8 mouse cellular contexts compared by ENCODE assay signal in the genomic region with DNA sequence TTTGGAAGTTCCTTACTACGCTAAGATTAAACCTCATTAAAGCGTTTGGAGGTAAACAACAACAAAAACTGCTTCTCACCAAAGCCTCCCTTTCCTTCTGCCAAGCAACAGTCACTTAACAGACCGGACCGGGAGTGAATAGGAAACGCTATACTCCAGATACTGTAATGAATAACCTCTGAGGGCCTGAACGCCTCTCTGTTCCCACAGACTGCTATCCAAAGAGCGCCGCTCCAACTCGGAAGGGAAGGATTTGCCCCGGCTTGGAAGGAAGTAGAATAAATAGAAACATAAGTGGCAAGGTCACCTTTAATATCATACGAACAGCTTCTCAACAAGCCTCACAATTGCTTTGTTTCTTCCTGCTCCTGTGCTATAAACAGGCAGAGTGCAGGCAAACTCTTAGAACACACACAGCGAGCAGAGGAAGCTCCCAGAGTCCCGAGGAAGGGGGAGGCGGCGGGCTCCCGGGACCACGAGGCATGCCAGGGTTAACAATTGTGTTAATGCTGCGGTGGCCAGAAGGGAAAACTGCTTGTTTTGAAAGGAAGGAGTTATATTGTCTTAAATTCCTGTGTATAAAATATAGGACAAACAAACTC. TPM values are rescaled to one million over a fixed set of nuclear protein-coding genes. Genes with fewer than 3 reads are reported as not detected.
DNase-seq lines count a peak whose midpoint lies in the region; ATAC-seq and TF ChIP-seq lines count a peak whose summit lies in the region.

No protein-coding gene starts in this region.

- DNase-seq in neural tube, embryonic 11.5 days (ENCODE audit: low spot score), result peak; percentile 38
- no peak for DNase-seq in neural tube, embryonic 10.5 days (ENCODE audit: extremely low spot score, low spot score)
- DNase-seq in heart, adult 9 months (ENCODE audit: low spot score in 2 of 2), result peak; percentile 40 to 78
- peak; percentile 4 for DNase-seq in kidney, adult 11 months
- DNase-seq in lung, postnatal 10 days, result peak; percentile 83
- no peak for DNase-seq in thymus, adult 2 months
- no peak for DNase-seq in T-cell, adult 2 months (ENCODE audit: low spot score)

- H3K27me3 ChIP-seq in neural tube, embryonic 11.5 days (ENCODE audit: control insufficient read depth, insufficient read depth, low read length), result no peaks in the 10 kb centered on the region
- H3K27me3 ChIP-seq in thymus, adult 2 months (ENCODE audit: control insufficient read depth, insufficient read depth, low read length), result no peaks in the 10 kb centered on the region

- no peak overlapping the region for H3K4me3 ChIP-seq in neural tube, embryonic 11.5 days (ENCODE audit: low read depth, low read length)
- no peak overlapping the region for H3K4me3 ChIP-seq in thymus, adult 2 months (ENCODE audit: control insufficient read depth, insufficient read depth, low read length)

- no peak for TF ChIP-seq CTCF in thymus, adult 2 months (IDR thresholded peaks at IDR 0.05; ENCODE audit: borderline replicate concordance, control insufficient read depth, extremely low read depth, insufficient read depth, low read length, poor library complexity)

- no peaks in the 10 kb centered on the region for H3K36me3 ChIP-seq in neural tube, embryonic 11.5 days (ENCODE audit: control insufficient read depth, insufficient read depth, low read length)
- H3K36me3 ChIP-seq in thymus, adult 2 months (ENCODE audit: control insufficient read depth, insufficient read depth, low read length), result no peaks in the 10 kb centered on the region

- WGBS in neural tube, embryonic 11.5 days, result 61% methylated on average over 18 of the region's 18 CpGs
- WGBS in thymus, adult 2 months, result 61% methylated on average over 18 of the region's 18 CpGs

- no peak overlapping the region for H3K4me2 ChIP-seq in neural tube, embryonic 11.5 days (ENCODE audit: low read depth)

- no peaks in the 10 kb centered on the region for H3K9me3 ChIP-seq in neural tube, embryonic 11.5 days (ENCODE audit: control insufficient read depth, low read length)

- no peak overlapping the region for H3K27ac ChIP-seq in neural tube, embryonic 11.5 days (ENCODE audit: low read depth, low read length)
- H3K27ac ChIP-seq in thymus, adult 2 months (ENCODE audit: control insufficient read depth, insufficient read depth, low read length), result no peak overlapping the region

- no peak for ATAC-seq in neural tube, embryonic 11.5 days (ENCODE audit: insufficient read depth, low FRiP score, low TSS enrichment)
- no peak for ATAC-seq in megakaryocyte-erythroid progenitor cell, adult 5-6 weeks (replicated peaks; ENCODE audit: low FRiP score, low TSS enrichment, poor library complexity, severe bottlenecking)

- H3K4me1 ChIP-seq in neural tube, embryonic 11.5 days (ENCODE audit: control insufficient read depth, insufficient read depth, low read length), result no peaks in the 10 kb centered on the region
- no peaks in the 10 kb centered on the region for H3K4me1 ChIP-seq in thymus, adult 2 months (replicated peaks; ENCODE audit: control insufficient read depth, insufficient read depth, low read length)

- no peak overlapping the region for H3K9ac ChIP-seq in neural tube, embryonic 11.5 days (ENCODE audit: low read length)

- TF ChIP-seq POLR2A in thymus, adult 2 months (IDR thresholded peaks at IDR 0.05; ENCODE audit: control insufficient read depth, extremely low read depth, insufficient read depth, low read length, poor library complexity), result no peak

RNA-seq across cellular contexts. Expression of gene Dars, which starts 39.8 kb away (rescaled TPM):
- 127 and 133 TPM in 2 replicates for polyA plus RNA-seq in neural tube, embryonic 11.5 days (2014; fragmentation: Nextera tagmentation; extraction: Ambion mirVana)
- 16.3 and 17.6 TPM in 2 replicates for polyA plus RNA-seq in thymus, adult 2 months (2012; rRNA removed)
- 152 and 159 TPM in 2 replicates for total RNA-seq in megakaryocyte-erythroid progenitor cell, adult 5-6 weeks (2014; fragmentation: Nextera tagmentation)
- 306 and 352 TPM in 2 replicates for total RNA-seq in megakaryocyte-erythroid progenitor cell, adult 5-6 weeks (2017)

Comparison
In these comparisons a context has a peak if more than half of its experiments do, and no peak if none do; other contexts are left out.
1. DNase-seq: peak in neural tube, embryonic 11.5 days (single experiment), heart, adult 9 months (2 of 2), kidney, adult 11 months (single experiment) and lung, postnatal 10 days (single experiment); none in neural tube, embryonic 10.5 days (single experiment), thymus, adult 2 months (single experiment) and T-cell, adult 2 months (single experiment).